Mouse (Mus musculus) lung, postnatal 0 days (tissue): ENCODE data around the gene Gm20388. TPM values are rescaled to one million over a fixed set of nuclear protein-coding genes. Genes with fewer than 3 reads are reported as not detected.

Experiments
- ATAC-seq: fragments of 200-750 bp; cut with Nextera tagmentation; 2 replicates; pipeline ENCODE4 v1.8.0; 2017; ENCODE audit warnings: moderate library complexity
- DNase-seq: peaks from one replicate; pipeline ENCODE4 v3.0.0-alpha.2; 2016; ENCODE audit warnings: low spot score
- H3K27ac ChIP-seq: fragments of 300-500 bp; sonication (generic); 2 replicates; pipeline ENCODE4 v1.5.1; 2014; ENCODE audit warnings: antibody characterized with exemption, mild to moderate bottlenecking, low read length, mixed read lengths
- H3K27me3 ChIP-seq: fragments of 300-500 bp; sonication (generic); replicated peaks from 2 replicates; pipeline ENCODE4 v1.6.1; 2014; ENCODE audit warnings: low read length, mixed read lengths; ENCODE audit not compliant: insufficient read depth
- H3K36me3 ChIP-seq: fragments of 300-500 bp; sonication (generic); 2 replicates; pipeline ENCODE4 v1.6.1; 2014; ENCODE audit warnings: low read length, mixed read lengths; ENCODE audit not compliant: insufficient read depth
- H3K4me1 ChIP-seq: fragments of 300-500 bp; sonication (generic); 2 replicates; pipeline ENCODE4 v1.6.1; 2014; ENCODE audit warnings: antibody characterized with exemption, low read depth, low read length, mixed read lengths; ENCODE audit not compliant: insufficient read depth
- H3K4me2 ChIP-seq: fragments of 300-500 bp; sonication (generic); replicated peaks from 2 replicates; pipeline ENCODE4 v1.6.1; 2014; ENCODE audit warnings: low read depth, mild to moderate bottlenecking, low read length, moderate library complexity, mixed read lengths
- H3K4me3 ChIP-seq: fragments of 300-500 bp; sonication (generic); 2 replicates; pipeline ENCODE4 v1.5.1; 2014; ENCODE audit warnings: low read depth, low read length
- H3K9ac ChIP-seq: fragments of 300-500 bp; sonication (generic); replicated peaks from 2 replicates; pipeline ENCODE4 v1.6.1; 2014; ENCODE audit warnings: low read depth, mild to moderate bottlenecking
- H3K9me3 ChIP-seq: fragments of 300-500 bp; sonication (generic); 2 replicates; pipeline ENCODE4 v1.6.1; 2016; ENCODE audit warnings: low read length, mixed read lengths
- CTCF ChIP-seq: IDR thresholded peaks from 2 replicates; pipeline ENCODE4 v1.5.1; 2016; ENCODE audit warnings: antibody characterized with exemption, mild to moderate bottlenecking
- EP300 ChIP-seq: IDR thresholded peaks from 2 replicates; pipeline ENCODE4 v1.6.1; 2016; ENCODE audit warnings: antibody characterized with exemption, mild to moderate bottlenecking, control low read depth
- WGBS: fragments of 180-500 bp; shearing (Covaris S2); extraction: QIAGEN DNeasy Blood & Tissue Kit; methylation state at CpG from one replicate; pipeline ENCODE4 v1.1.7; 2014; 5-methylcytosine and 5-hydroxymethylcytosine counted together
- polyA plus RNA-seq: library from polyadenylated mRNA; unstranded; fragments of >200 nt; fragmentation: Nextera tagmentation; extraction: Ambion mirVana; gene quantifications from 2 replicates; pipeline ENCODE4 v1.2.1, GENCODE M21; 2015

Gene Gm20388
- polyA plus RNA-seq, 1 experiment from 2014 or later = not detected

GRCm38 (mm10) chr8:121398724-121399123 is 1488.1 kb downstream of the Gm20388 start:
- Histone ChIP-seq H3K36me3 (no peaks in the 10 kb centered on the region), H3K4me2 (no peak overlapping the region), H3K4me1 (no peaks in the 10 kb centered on the region), H3K4me3 (no peak overlapping the region), H3K9me3 (no peaks in the 10 kb centered on the region), H3K27me3 (peaks cover 26% of the 10 kb centered on the region), H3K9ac (no peak overlapping the region), H3K27ac (no peak overlapping the region)
- ATAC-seq = no peak
- 93% methylated on average over 14 of the region's 20 CpGs for WGBS
- TF ChIP-seq CTCF = no peak
- DNase-seq = no peak

DNA sequence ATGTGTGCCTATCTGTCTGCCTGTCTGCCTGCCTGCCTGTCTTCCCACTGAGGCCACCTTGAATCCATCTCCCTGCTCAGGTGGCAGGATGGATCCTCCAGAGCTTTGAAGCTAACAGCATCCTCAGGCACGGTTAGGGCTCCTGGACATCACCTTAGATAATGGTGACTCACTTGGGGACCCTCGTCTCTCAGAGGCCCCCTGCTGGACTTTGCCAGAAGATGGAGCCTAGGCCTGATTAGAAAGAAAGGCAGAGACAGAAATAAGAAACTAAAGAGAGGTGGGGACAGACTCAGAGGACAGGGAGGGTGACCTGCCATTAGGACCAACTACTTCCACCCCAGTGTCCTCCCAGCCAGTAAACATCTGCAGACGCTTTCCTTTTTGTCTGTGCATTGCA is 1488.5 kb downstream of the Gm20388 start:
- Histone ChIP-seq H3K9ac (no peak overlapping the region), H3K4me1 (no peaks in the 10 kb centered on the region), H3K27ac (no peak overlapping the region), H3K36me3 (no peaks in the 10 kb centered on the region), H3K4me3 (no peak overlapping the region), H3K9me3 (no peaks in the 10 kb centered on the region), H3K27me3 (peaks cover 23% of the 10 kb centered on the region), H3K4me2 (no peak overlapping the region)
- DNase-seq = no peak
- no peak for ATAC-seq
- no peak for TF ChIP-seq EP300
- TF ChIP-seq CTCF = no peak
- WGBS = 42% methylated on average over 3 of the region's 3 CpGs

DNA sequence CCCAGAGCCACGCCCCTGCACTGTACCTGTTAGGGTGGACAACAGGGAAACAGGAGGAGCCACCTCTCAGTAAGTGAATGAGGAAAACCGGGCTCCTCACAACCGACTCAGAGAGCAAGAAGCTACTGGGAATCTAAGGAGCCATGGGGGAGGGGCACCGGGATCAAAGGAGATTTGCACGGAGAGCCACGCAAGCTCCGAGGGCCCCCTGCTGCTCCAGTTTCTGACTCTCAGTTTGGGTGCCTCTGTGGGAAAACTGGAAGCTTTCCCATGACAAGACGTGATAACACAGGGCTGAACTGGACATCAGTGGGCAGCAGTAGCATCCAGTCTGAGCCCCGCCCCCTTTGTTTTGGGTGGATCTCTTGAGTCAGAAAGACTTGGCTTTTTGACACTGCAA is 1489.9 kb downstream of the Gm20388 start:
- Histone ChIP-seq H3K4me1 (no peaks in the 10 kb centered on the region), H3K27ac (no peak overlapping the region), H3K27me3 (peaks cover 10% of the 10 kb centered on the region; the same call in 1 of the 2 replicates), H3K9me3 (no peaks in the 10 kb centered on the region), H3K4me2 (no peak overlapping the region), H3K36me3 (no peaks in the 10 kb centered on the region), H3K4me3 (no peak overlapping the region), H3K9ac (no peak overlapping the region)
- ATAC-seq (no peak), DNase-seq (peak; percentile 14)
- TF ChIP-seq CTCF = no peak
- no peak for TF ChIP-seq EP300
- 27% methylated on average over 9 of the region's 9 CpGs for WGBS

GRCm38 (mm10) chr8:121403821-121404220 is 1493.2 kb downstream of the Gm20388 start:
- no peak overlapping the region for H3K4me2 ChIP-seq
- no peaks in the 10 kb centered on the region for H3K9me3 ChIP-seq
- H3K4me3 ChIP-seq = no peak overlapping the region
- no peaks in the 10 kb centered on the region for H3K27me3 ChIP-seq
- TF ChIP-seq EP300 = no peak
- no peak for ATAC-seq
- H3K9ac ChIP-seq = no peak overlapping the region
- 82% methylated on average over 6 of the region's 6 CpGs for WGBS
- DNase-seq = no peak
- no peaks in the 10 kb centered on the region for H3K36me3 ChIP-seq
- no peaks in the 10 kb centered on the region for H3K4me1 ChIP-seq
- H3K27ac ChIP-seq = no peak overlapping the region

GRCm38 (mm10) chr8:121418081-121418480 is 1507.4 kb downstream of the Gm20388 start:
- DNase-seq = no peak
- 45% methylated on average over 6 of the region's 6 CpGs for WGBS

DNA sequence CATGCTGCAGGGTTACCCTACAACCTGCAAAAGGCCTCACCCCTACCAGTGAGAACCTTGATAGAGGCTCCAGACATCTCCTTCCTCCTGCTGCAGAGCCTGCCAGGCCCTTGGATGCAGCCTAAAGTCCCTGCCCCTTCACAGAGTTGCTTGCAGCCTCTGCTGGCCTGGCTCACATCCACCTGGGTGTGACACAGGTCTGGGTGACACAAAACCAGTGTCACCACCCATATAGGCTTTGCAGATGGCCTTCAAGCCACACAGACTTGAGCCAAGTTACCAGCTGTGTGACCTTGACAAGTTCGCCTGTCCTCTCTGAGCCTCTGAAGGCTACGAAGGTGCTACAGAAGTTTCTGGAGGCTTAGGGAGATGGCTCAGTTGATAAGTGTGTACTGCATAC is 1508.9 kb downstream of the Gm20388 start:
- Histone ChIP-seq H3K36me3 (no peaks in the 10 kb centered on the region), H3K4me1 (no peaks in the 10 kb centered on the region), H3K9ac (no peak overlapping the region), H3K4me3 (no peak overlapping the region), H3K27ac (no peak overlapping the region), H3K27me3 (no peaks in the 10 kb centered on the region), H3K4me2 (no peak overlapping the region), H3K9me3 (peaks cover 5% of the 10 kb centered on the region)
- no peak for ATAC-seq
- 83% methylated on average over 2 of the region's 2 CpGs for WGBS
- TF ChIP-seq EP300 (no peak), CTCF (no peak)
- no peak for DNase-seq

More at GRCm38 (mm10) chr8:121418081-121418480, 1507.4 kb downstream of the Gm20388 start:
- no peaks in the 10 kb centered on the region for H3K4me1 ChIP-seq
- ATAC-seq = peak; percentile 14; the same call in 1 of the 2 replicates
- H3K9me3 ChIP-seq = peaks cover 5% of the 10 kb centered on the region
- H3K9ac ChIP-seq = no peak overlapping the region
- no peak overlapping the region for H3K4me3 ChIP-seq
- H3K4me2 ChIP-seq = no peak overlapping the region
- no peaks in the 10 kb centered on the region for H3K36me3 ChIP-seq
- TF ChIP-seq EP300 (no peak), CTCF (no peak)
- no peaks in the 10 kb centered on the region for H3K27me3 ChIP-seq
- no peak overlapping the region for H3K27ac ChIP-seq

GRCm38 (mm10) chr8:121421009-121421408 is 1510.4 kb downstream of the Gm20388 start:
- no peak overlapping the region for H3K9ac ChIP-seq
- no peak overlapping the region for H3K4me3 ChIP-seq
- DNase-seq (peak; percentile 88), ATAC-seq (peak; percentile 89)
- H3K9me3 ChIP-seq = peaks cover 5% of the 10 kb centered on the region
- H3K27ac ChIP-seq = no peak overlapping the region
- TF ChIP-seq CTCF (no peak), EP300 (no peak)
- H3K4me2 ChIP-seq = no peak overlapping the region
- 31% methylated on average over 5 of the region's 5 CpGs for WGBS
- no peaks in the 10 kb centered on the region for H3K36me3 ChIP-seq
- H3K4me1 ChIP-seq = no peaks in the 10 kb centered on the region
- H3K27me3 ChIP-seq = no peaks in the 10 kb centered on the region
